20 mouse cellular contexts compared by ENCODE assay signal in genomic region chr7:83661031-83661430, GRCm38 (mm10). TPM values are rescaled to one million over a fixed set of nuclear protein-coding genes. Genes with fewer than 3 reads are reported as not detected.
DNase-seq lines count a peak whose midpoint lies in the region; ATAC-seq lines count a peak whose summit lies in the region.
"Had no signal": no experiment of that assay in that cellular context is flagged by ENCODE, and none has a peak within 500 bp of the region (broad histone marks: within the 10 kb centered on the region; RNA-seq: fewer than 3 reads in every experiment).

No protein-coding gene starts in this region.

- no peak for ATAC-seq in midbrain, embryonic 11.5 days (ENCODE audit: low FRiP score)
- no peak for ATAC-seq in megakaryocyte-erythroid progenitor cell, adult 5-6 weeks (replicated peaks; ENCODE audit: low FRiP score, low TSS enrichment, poor library complexity, severe bottlenecking)
- no peak for ATAC-seq in forebrain, embryonic 15.5 days (replicated peaks)
- ATAC-seq: intestine, postnatal 0 days; midbrain, embryonic 16.5 days had no signal

- no peaks in the 10 kb centered on the region for H3K4me1 ChIP-seq in midbrain, embryonic 11.5 days (ENCODE audit: control insufficient read depth, insufficient read depth, low read length)
- no peaks in the 10 kb centered on the region for H3K4me1 ChIP-seq in forebrain, embryonic 15.5 days
- H3K4me1 ChIP-seq: hindbrain, embryonic 13.5 days; limb, embryonic 10.5 days; neural tube, embryonic 12.5 days; stomach, embryonic 15.5 days had no signal

- WGBS in midbrain, embryonic 11.5 days: 90% methylated on average over 10 of the region's 10 CpGs
- 89% methylated on average over 10 of the region's 10 CpGs for WGBS in forebrain, embryonic 15.5 days

- H3K27me3 ChIP-seq in midbrain, embryonic 11.5 days (ENCODE audit: control insufficient read depth, insufficient read depth, low read length): no peaks in the 10 kb centered on the region
- no peaks in the 10 kb centered on the region for H3K27me3 ChIP-seq in forebrain, embryonic 15.5 days
- H3K27me3 ChIP-seq: hindbrain, embryonic 13.5 days; neural tube, embryonic 12.5 days; stomach, embryonic 15.5 days had no signal

- peak; percentile 88 for DNase-seq in A20 (ENCODE audit: low read depth, low spot score)
- peak; percentile 57 to 61 for DNase-seq in B cell, adult 2 months
- DNase-seq in induced T-regulatory cell, adult 2 months (ENCODE audit: low read depth): peak; percentile 74
- DNase-seq in thymus, adult 18-20 months: peak; percentile 71 to 83
- no peak for DNase-seq in midbrain, embryonic 11.5 days (ENCODE audit: low spot score, missing footprints)
- DNase-seq in testis, postnatal 10 days (ENCODE audit: low spot score): no peak
- DNase-seq: cerebellum, adult 9-11 months; gastrocnemius, postnatal 10 days; heart, postnatal 10 days; right cerebral cortex, postnatal 25 days had no signal

- no peak overlapping the region for H3K9ac ChIP-seq in midbrain, embryonic 11.5 days (ENCODE audit: low read length)
- H3K9ac ChIP-seq in forebrain, embryonic 15.5 days (replicated peaks): no peak overlapping the region
- H3K9ac ChIP-seq: hindbrain, embryonic 13.5 days; neural tube, embryonic 12.5 days; stomach, embryonic 15.5 days had no signal

- H3K9me3 ChIP-seq in midbrain, embryonic 11.5 days (ENCODE audit: control insufficient read depth, low read length): no peaks in the 10 kb centered on the region
- H3K9me3 ChIP-seq in forebrain, embryonic 15.5 days: no peaks in the 10 kb centered on the region
- H3K9me3 ChIP-seq: hindbrain, embryonic 13.5 days; limb, embryonic 10.5 days; neural tube, embryonic 12.5 days; stomach, embryonic 15.5 days had no signal

- no peak overlapping the region for H3K27ac ChIP-seq in midbrain, embryonic 11.5 days (ENCODE audit: low read depth, low read length)
- no peak overlapping the region for H3K27ac ChIP-seq in forebrain, embryonic 15.5 days (replicated peaks)
- H3K27ac ChIP-seq: hindbrain, embryonic 13.5 days; kidney, postnatal 0 days; limb, embryonic 10.5 days; neural tube, embryonic 12.5 days; stomach, embryonic 15.5 days had no signal

- no peaks in the 10 kb centered on the region for H3K36me3 ChIP-seq in midbrain, embryonic 11.5 days (ENCODE audit: control insufficient read depth, insufficient read depth, low read length)
- no peaks in the 10 kb centered on the region for H3K36me3 ChIP-seq in forebrain, embryonic 15.5 days
- H3K36me3 ChIP-seq: hindbrain, embryonic 13.5 days; limb, embryonic 10.5 days; neural tube, embryonic 12.5 days; stomach, embryonic 15.5 days had no signal

- no peak overlapping the region for H3K4me2 ChIP-seq in midbrain, embryonic 11.5 days
- no peak overlapping the region for H3K4me2 ChIP-seq in forebrain, embryonic 15.5 days (replicated peaks)
- H3K4me2 ChIP-seq: hindbrain, embryonic 13.5 days; liver, embryonic 11.5 days; neural tube, embryonic 12.5 days; stomach, embryonic 15.5 days had no signal

- H3K4me3 ChIP-seq in midbrain, embryonic 11.5 days (ENCODE audit: low read depth, low read length): no peak overlapping the region
- no peak overlapping the region for H3K4me3 ChIP-seq in forebrain, embryonic 15.5 days
- H3K4me3 ChIP-seq: hindbrain, embryonic 13.5 days; limb, embryonic 10.5 days; neural tube, embryonic 12.5 days; stomach, embryonic 15.5 days had no signal

RNA-seq across cellular contexts. Expression of gene Stard5, which starts 29.3 kb away (rescaled TPM):
- polyA plus RNA-seq in midbrain, embryonic 11.5 days (2014; fragmentation: Nextera tagmentation; extraction: Ambion mirVana): 12.4 and 13.2 TPM in 2 replicates
- 3.0 and 4.6 TPM in 2 replicates for total RNA-seq in megakaryocyte-erythroid progenitor cell, adult 5-6 weeks (2014; fragmentation: Nextera tagmentation)
- total RNA-seq in megakaryocyte-erythroid progenitor cell, adult 5-6 weeks (2017): 3.3 and 5.0 TPM in 2 replicates
- polyA plus RNA-seq in forebrain, embryonic 15.5 days (2015; fragmentation: Nextera tagmentation; extraction: Ambion mirVana): 6.8 and 6.9 TPM in 2 replicates

Comparison
In these comparisons a context has a peak if more than half of its experiments do, and no peak if none do; other contexts are left out.
1. DNase-seq: peak in A20 (single experiment), B cell, adult 2 months (2 of 2), induced T-regulatory cell, adult 2 months (single experiment) and thymus, adult 18-20 months (2 of 2); none in midbrain, embryonic 11.5 days (single experiment) and testis, postnatal 10 days (single experiment).